ENCODE assay signal across 24 mouse cellular contexts in the genomic region with DNA sequence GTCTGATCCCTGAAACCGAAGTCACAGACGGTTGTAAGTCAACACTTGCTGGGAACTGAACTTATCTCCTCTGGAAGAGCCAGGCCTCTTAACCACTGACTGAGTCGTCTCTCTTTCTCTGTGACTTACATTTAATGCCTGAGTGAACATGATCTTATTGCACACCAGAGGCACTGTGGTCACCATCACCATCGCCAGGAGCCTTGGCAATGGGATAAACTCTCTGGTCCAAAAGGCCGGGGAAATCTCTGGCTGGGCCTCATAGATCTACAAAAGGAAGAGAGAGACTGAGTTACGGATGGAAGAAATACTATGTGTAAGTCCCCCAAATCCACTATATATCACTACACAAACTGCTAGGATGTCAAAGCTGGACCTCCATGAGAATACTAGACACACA. TPM values are rescaled to one million over a fixed set of nuclear protein-coding genes. Genes with fewer than 3 reads are reported as not detected.
DNase-seq lines count a peak whose midpoint lies in the region; ATAC-seq and TF ChIP-seq lines count a peak whose summit lies in the region.
"Had no signal": no experiment of that assay in that cellular context is flagged by ENCODE, and none has a peak within 500 bp of the region (broad histone marks: within the 10 kb centered on the region; RNA-seq: fewer than 3 reads in every experiment).

No protein-coding gene starts in this region.

- H3K9me3 ChIP-seq in kidney, embryonic 14.5 days (ENCODE audit: control insufficient read depth, low read length): no peaks in the 10 kb centered on the region
- H3K9me3 ChIP-seq: G1E had no signal

- no peak for TF ChIP-seq CTCF in gastrocnemius, adult 2 months (IDR thresholded peaks at IDR 0.05)
- TF ChIP-seq CTCF in kidney, adult 2 months (conservative IDR thresholded peaks at IDR 0.05; ENCODE audit: insufficient read depth, insufficient read length, low read depth, low read length): no peak

- no peaks in the 10 kb centered on the region; the same call in 1 of the 2 replicates for H3K36me3 ChIP-seq in kidney, adult 2 months (ENCODE audit: control insufficient read depth, insufficient read depth, low read length)
- H3K36me3 ChIP-seq in kidney, embryonic 14.5 days (ENCODE audit: control insufficient read depth, insufficient read depth, low read length): peaks cover 86% of the 10 kb centered on the region

- intact Hi-C loops in gastrocnemius, adult 2 months (cut with DNase I): no loop called here

- peak; percentile 26 to 63 for DNase-seq in cerebellum, postnatal 14 days
- DNase-seq in cerebellum, adult 9-10 months: no peak
- peak; percentile 30 for DNase-seq in gastrocnemius, adult 2 months
- no peak for DNase-seq in gastrocnemius, adult 18-20 months (ENCODE audit: low spot score)
- peak; percentile 12 for DNase-seq in kidney, adult 2 months
- DNase-seq: adrenal gland, adult 2 months; adrenal gland, adult 8-10 months; adrenal gland, postnatal 10 days; adrenal gland, postnatal 14 days; adrenal gland, postnatal 25 days; adrenal gland, postnatal 36 days; B cell, adult 2 months; cerebellum, adult 11 months; cerebellum, adult 11-12 months; cerebellum, adult 18-20 months had no signal

- no peak overlapping the region for H3K4me3 ChIP-seq in gastrocnemius, adult 2 months
- no peak overlapping the region for H3K4me3 ChIP-seq in kidney, adult 2 months (ENCODE audit: insufficient read depth, low read depth, low read length)
- H3K4me3 ChIP-seq in kidney, embryonic 14.5 days (ENCODE audit: low read length): no peak overlapping the region

- ATAC-seq in kidney, embryonic 14.5 days (ENCODE audit: low FRiP score, low TSS enrichment): no peak
- ATAC-seq: activated CD4-positive, CD25-positive, alpha-beta regulatory T cell, adult 4 months; CD4-positive, CD25-positive, alpha-beta regulatory T cell, adult 4 months; Patski had no signal

- no peaks in the 10 kb centered on the region for H3K4me1 ChIP-seq in kidney, adult 2 months (ENCODE audit: control insufficient read depth, insufficient read depth, low read length)
- no peaks in the 10 kb centered on the region for H3K4me1 ChIP-seq in kidney, embryonic 14.5 days (ENCODE audit: control insufficient read depth, insufficient read depth, low read length)

- H3K4me2 ChIP-seq in kidney, embryonic 14.5 days (replicated peaks; ENCODE audit: low read depth, low read length): no peak overlapping the region

- no peak overlapping the region for H3K9ac ChIP-seq in kidney, embryonic 14.5 days (ENCODE audit: low read depth, low read length)

- H3K27ac ChIP-seq in gastrocnemius, adult 2 months: no peak overlapping the region
- H3K27ac ChIP-seq in kidney, adult 2 months (ENCODE audit: insufficient read depth, low read depth, low read length): no peak overlapping the region
- no peak overlapping the region for H3K27ac ChIP-seq in kidney, embryonic 14.5 days (ENCODE audit: low read depth, low read length)

- WGBS in kidney, adult 2 months: 75% methylated on average over 6 of the region's 6 CpGs
- 77% methylated on average over 6 of the region's 6 CpGs for WGBS in kidney, embryonic 14.5 days

- no peak for TF ChIP-seq POLR2A in kidney, adult 2 months (IDR thresholded peaks at IDR 0.05; ENCODE audit: low read depth, low read length)

- no peaks in the 10 kb centered on the region for H3K27me3 ChIP-seq in kidney, adult 2 months (replicated peaks; ENCODE audit: control insufficient read depth, insufficient read depth, low read length)
- no peaks in the 10 kb centered on the region for H3K27me3 ChIP-seq in kidney, embryonic 14.5 days (ENCODE audit: control insufficient read depth, insufficient read depth, low read length)
- H3K27me3 ChIP-seq: CH12.LX, Patski had no signal

RNA-seq across cellular contexts. Expression of gene Urb1, which starts 19.3 kb away (rescaled TPM):
- total RNA-seq in gastrocnemius, adult 2 months (2021): 1 to 10 TPM; 4.7 to 5.0 TPM
- 1 to 10 TPM; 5.1 to 5.2 TPM for total RNA-seq in gastrocnemius, adult 18-20 months (2021)
- 2.7 and 3.2 TPM in 2 replicates for polyA plus RNA-seq in kidney, adult 2 months (2012; rRNA removed)
- polyA plus RNA-seq in kidney, embryonic 14.5 days (2014; fragmentation: Nextera tagmentation; extraction: Ambion mirVana): 10.5 and 13.5 TPM in 2 replicates

RNA-seq across cellular contexts. Expression of gene Eva1c, which starts 35.6 kb away (rescaled TPM):
- total RNA-seq in gastrocnemius, adult 2 months (2021): under 1 TPM; 0.10 to 0.56 TPM
- total RNA-seq in gastrocnemius, adult 18-20 months (2021): under 1 TPM; 0.26 to 0.59 TPM
- 5.8 and 8.3 TPM in 2 replicates for polyA plus RNA-seq in kidney, adult 2 months (2012; rRNA removed)
- polyA plus RNA-seq in kidney, embryonic 14.5 days (2014; fragmentation: Nextera tagmentation; extraction: Ambion mirVana): 0.20 and 0.51 TPM in 2 replicates
- total RNA-seq: CH12.LX, MEL had no signal
- polyA plus RNA-seq: activated CD4-positive, CD25-positive, alpha-beta regulatory T cell, adult 4 months; CD4-positive, CD25-positive, alpha-beta regulatory T cell, adult 4 months; G1E had no signal

RNA-seq across cellular contexts. Expression of gene Mrap, which starts 52.9 kb away (rescaled TPM):
- total RNA-seq in gastrocnemius, adult 2 months (2021): under 1 TPM in 1 of 2 experiments, not detected in 1; 0.84 TPM
- 1 to 10 TPM; 1.0 to 1.7 TPM for total RNA-seq in gastrocnemius, adult 18-20 months (2021)
- 28.8 and 43.9 TPM in 2 replicates for polyA plus RNA-seq in kidney, adult 2 months (2012; rRNA removed)
- polyA plus RNA-seq in kidney, embryonic 14.5 days (2014; fragmentation: Nextera tagmentation; extraction: Ambion mirVana): not detected in 2 replicates
- total RNA-seq: CH12.LX, ES-E14 had no signal
- polyA plus RNA-seq: activated CD4-positive, CD25-positive, alpha-beta regulatory T cell, adult 4 months; C2C12; CD4-positive, CD25-positive, alpha-beta regulatory T cell, adult 4 months; G1E; Patski had no signal

Comparison
In these comparisons a context has a peak if more than half of its experiments do, and no peak if none do; other contexts are left out.
1. DNase-seq: peak in cerebellum, postnatal 14 days (2 of 2), gastrocnemius, adult 2 months (single experiment) and kidney, adult 2 months (single experiment); none in cerebellum, adult 9-10 months (single experiment) and gastrocnemius, adult 18-20 months (single experiment).